15 mouse cellular contexts compared by ENCODE assay signal in the genomic region with DNA sequence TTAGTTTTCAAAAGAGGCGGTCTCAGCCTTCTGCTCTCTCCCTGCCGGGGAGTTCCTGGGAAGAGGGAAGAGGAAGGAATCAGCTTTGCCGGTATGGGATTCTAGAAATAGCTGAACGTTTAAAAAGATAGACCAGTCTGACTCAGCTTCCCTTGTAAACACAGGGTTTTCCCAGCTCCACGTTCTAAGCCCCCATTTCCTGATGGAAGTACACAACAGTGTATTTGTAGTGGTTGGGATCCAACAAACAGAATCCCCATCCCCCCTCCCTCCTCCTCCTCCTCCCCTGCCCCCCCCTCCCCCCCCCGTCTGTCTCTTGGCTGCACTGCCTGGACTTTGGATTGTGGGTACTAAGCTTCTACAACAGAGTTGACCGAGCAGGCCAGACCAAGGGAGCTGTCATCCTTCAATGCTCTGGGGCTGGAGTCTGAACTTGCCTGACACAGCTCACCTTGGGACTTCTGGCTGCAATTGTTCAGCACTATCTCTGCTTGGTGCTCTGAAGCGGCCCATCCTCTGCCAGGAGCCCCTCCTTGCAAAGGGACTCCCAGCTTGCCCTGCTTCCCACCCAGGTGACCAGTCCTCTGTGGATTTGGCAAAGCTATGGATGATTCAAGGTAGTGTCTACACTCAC. TPM values are rescaled to one million over a fixed set of nuclear protein-coding genes. Genes with fewer than 3 reads are reported as not detected.
A peak's percentile ranks its signal among the peaks of the same experiment; 100 is the strongest.
DNase-seq lines count a peak whose midpoint lies in the region; ATAC-seq and TF ChIP-seq lines count a peak whose summit lies in the region.
"Had no signal": no experiment of that assay in that cellular context is flagged by ENCODE, and none has a peak within 500 bp of the region (broad histone marks: within the 10 kb centered on the region; RNA-seq: fewer than 3 reads in every experiment).

No protein-coding gene starts in this region.

- no peaks in the 10 kb centered on the region for H3K36me3 ChIP-seq in liver, embryonic 11.5 days (ENCODE audit: control insufficient read depth, insufficient read depth, low read length)
- H3K36me3 ChIP-seq in liver, embryonic 12.5 days = no peaks in the 10 kb centered on the region
- H3K36me3 ChIP-seq in heart, postnatal 0 days (replicated peaks; ENCODE audit: control insufficient read depth, insufficient read depth, low read length) = no peaks in the 10 kb centered on the region
- no peaks in the 10 kb centered on the region for H3K36me3 ChIP-seq in limb, embryonic 10.5 days

- no peak overlapping the region for H3K4me3 ChIP-seq in liver, embryonic 11.5 days (ENCODE audit: low read depth, low read length)
- H3K4me3 ChIP-seq in liver, embryonic 12.5 days = no peak overlapping the region
- no peak overlapping the region for H3K4me3 ChIP-seq in heart, postnatal 0 days (ENCODE audit: low read depth, low read length)
- H3K4me3 ChIP-seq in limb, embryonic 10.5 days = no peak overlapping the region
- H3K4me3 ChIP-seq: erythroblast, embryonic 14.5 days had no signal

- 28% methylated on average over 8 of the region's 8 CpGs for WGBS in liver, embryonic 11.5 days
- WGBS in liver, embryonic 12.5 days (ENCODE audit: insufficient replicate concordance) = 24% methylated on average over 8 of the region's 8 CpGs
- WGBS in heart, postnatal 0 days = 21% methylated on average over 8 of the region's 8 CpGs
- WGBS in limb, embryonic 10.5 days = 39% methylated on average over 8 of the region's 8 CpGs

- intact Hi-C loops in heart, postnatal 36 days (cut with DNase I) = no loop called here

- no peak overlapping the region for H3K9ac ChIP-seq in liver, embryonic 11.5 days (ENCODE audit: low read depth, low read length)
- H3K9ac ChIP-seq in liver, embryonic 12.5 days = no peak overlapping the region
- H3K9ac ChIP-seq in heart, postnatal 0 days (replicated peaks; ENCODE audit: low read depth, low read length) = no peak overlapping the region
- H3K9ac ChIP-seq: hindbrain, embryonic 14.5 days had no signal

- no peak for TF ChIP-seq CTCF in heart, postnatal 0 days (IDR thresholded peaks at IDR 0.05; ENCODE audit: low read depth)

- no peak for TF ChIP-seq EP300 in heart, postnatal 0 days (IDR thresholded peaks at IDR 0.05; ENCODE audit: low read depth)

- H3K27ac ChIP-seq in liver, embryonic 11.5 days (ENCODE audit: low read depth, low read length) = peak overlapping the region; percentile 16; the same call in 1 of the 2 replicates
- H3K27ac ChIP-seq in liver, embryonic 12.5 days = no peak overlapping the region
- peak overlapping the region; percentile 39; the same call in 1 of the 2 replicates for H3K27ac ChIP-seq in heart, postnatal 0 days (ENCODE audit: low read depth)
- H3K27ac ChIP-seq in limb, embryonic 10.5 days = no peak overlapping the region
- H3K27ac ChIP-seq: hindbrain, embryonic 14.5 days had no signal

- no peaks in the 10 kb centered on the region for H3K9me3 ChIP-seq in liver, embryonic 11.5 days (ENCODE audit: control insufficient read depth, low read length)
- H3K9me3 ChIP-seq in liver, embryonic 12.5 days (replicated peaks) = no peaks in the 10 kb centered on the region
- no peaks in the 10 kb centered on the region for H3K9me3 ChIP-seq in heart, postnatal 0 days (replicated peaks; ENCODE audit: control insufficient read depth, low read length)
- no peaks in the 10 kb centered on the region for H3K9me3 ChIP-seq in limb, embryonic 10.5 days (replicated peaks)

- no peak overlapping the region; the same call in 1 of the 2 replicates for H3K4me2 ChIP-seq in liver, embryonic 11.5 days
- no peak overlapping the region for H3K4me2 ChIP-seq in liver, embryonic 12.5 days
- no peak overlapping the region for H3K4me2 ChIP-seq in heart, postnatal 0 days (ENCODE audit: low read depth, low read length)
- H3K4me2 ChIP-seq: hindbrain, embryonic 14.5 days had no signal

- DNase-seq in heart, adult 11 months = peak; percentile 96
- DNase-seq in heart, postnatal 36 days = no peak
- DNase-seq in liver, embryonic 11.5 days (ENCODE audit: low spot score) = no peak
- no peak for DNase-seq in heart, postnatal 0 days (ENCODE audit: low spot score)
- peak; percentile 76 for DNase-seq in kidney, postnatal 14 days
- DNase-seq in testis, postnatal 14 days (ENCODE audit: low spot score) = no peak
- no peak for DNase-seq in limb, embryonic 10.5 days (ENCODE audit: low spot score)
- DNase-seq: cerebellum, adult 8-10 months; gastrocnemius, postnatal 36 days; thymus, postnatal 36 days had no signal

- no peaks in the 10 kb centered on the region for H3K27me3 ChIP-seq in liver, embryonic 11.5 days (replicated peaks; ENCODE audit: control insufficient read depth, insufficient read depth, low read length)
- H3K27me3 ChIP-seq in liver, embryonic 12.5 days (replicated peaks) = no peaks in the 10 kb centered on the region
- H3K27me3 ChIP-seq in heart, postnatal 0 days (ENCODE audit: control insufficient read depth, insufficient read depth, low read length) = no peaks in the 10 kb centered on the region
- H3K27me3 ChIP-seq in limb, embryonic 10.5 days (ENCODE audit: low read depth, poor library complexity, severe bottlenecking) = peaks cover 5% of the 10 kb centered on the region; the same call in 1 of the 2 replicates

- H3K4me1 ChIP-seq in liver, embryonic 11.5 days (replicated peaks; ENCODE audit: control insufficient read depth, insufficient read depth, low read length) = peaks cover 42% of the 10 kb centered on the region
- H3K4me1 ChIP-seq in liver, embryonic 12.5 days = peaks cover 67% of the 10 kb centered on the region
- H3K4me1 ChIP-seq in heart, postnatal 0 days (ENCODE audit: control insufficient read depth, insufficient read depth) = peaks cover 52% of the 10 kb centered on the region
- peaks cover 38% of the 10 kb centered on the region for H3K4me1 ChIP-seq in limb, embryonic 10.5 days

- no peak for ATAC-seq in liver, embryonic 11.5 days (replicated peaks; ENCODE audit: low FRiP score)
- ATAC-seq in liver, embryonic 12.5 days = no peak
- ATAC-seq in heart, postnatal 0 days (ENCODE audit: insufficient read depth, low read depth) = no peak
- ATAC-seq: midbrain, embryonic 16.5 days had no signal

RNA-seq across cellular contexts. Expression of a gene that starts 22.2 kb away (rescaled TPM):
- total RNA-seq in heart, postnatal 36 days (2021) = 1 to 10 TPM; 3.7 to 3.8 TPM
- 1.2 and 2.0 TPM in 2 replicates for polyA plus RNA-seq in liver, embryonic 11.5 days (2014; fragmentation: Nextera tagmentation; extraction: Ambion mirVana)
- polyA plus RNA-seq in liver, embryonic 12.5 days (2016; fragmentation: Nextera tagmentation; extraction: Ambion mirVana) = 1.3 and 1.7 TPM in 2 replicates
- 0.76 and 2.6 TPM in 2 replicates for total RNA-seq in heart, postnatal 0 days (2014; rRNA removed; ENCODE audit: low replicate concordance)
- polyA plus RNA-seq in heart, postnatal 0 days (2015; fragmentation: Nextera tagmentation; extraction: Ambion mirVana) = 2.0 and 2.2 TPM in 2 replicates
- 0.84 and 0.92 TPM in 2 replicates for polyA plus RNA-seq in limb, embryonic 10.5 days (2016; fragmentation: Nextera tagmentation; extraction: Ambion mirVana)
- polyA plus RNA-seq: erythroblast, embryonic 14.5 days had no signal

RNA-seq across cellular contexts. Expression of a gene that starts 39.7 kb away (rescaled TPM):
- total RNA-seq in heart, postnatal 36 days (2021) = 10 to 100 TPM; 14.3 to 19.1 TPM
- 0.05 TPM in 1 of 2 replicates, not detected in the other for polyA plus RNA-seq in liver, embryonic 11.5 days (2014; fragmentation: Nextera tagmentation; extraction: Ambion mirVana)
- polyA plus RNA-seq in liver, embryonic 12.5 days (2016; fragmentation: Nextera tagmentation; extraction: Ambion mirVana) = 0.06 and 0.07 TPM in 2 replicates
- total RNA-seq in heart, postnatal 0 days (2014; rRNA removed; ENCODE audit: low replicate concordance) = 0.12 and 2.3 TPM in 2 replicates
- 0.68 and 0.95 TPM in 2 replicates for polyA plus RNA-seq in heart, postnatal 0 days (2015; fragmentation: Nextera tagmentation; extraction: Ambion mirVana)
- polyA plus RNA-seq in limb, embryonic 10.5 days (2016; fragmentation: Nextera tagmentation; extraction: Ambion mirVana) = not detected in 2 replicates
- polyA plus RNA-seq: erythroblast, embryonic 14.5 days; stomach, embryonic 14.5 days had no signal

RNA-seq across cellular contexts. Expression of a gene that starts 52.9 kb away (rescaled TPM):
- total RNA-seq in heart, postnatal 36 days (2021) = 10 to 100 TPM; 18.2 to 19.7 TPM
- 24.6 and 28.1 TPM in 2 replicates for polyA plus RNA-seq in liver, embryonic 11.5 days (2014; fragmentation: Nextera tagmentation; extraction: Ambion mirVana)
- polyA plus RNA-seq in liver, embryonic 12.5 days (2016; fragmentation: Nextera tagmentation; extraction: Ambion mirVana) = 342 and 350 TPM in 2 replicates
- 19.9 and 20.4 TPM in 2 replicates for total RNA-seq in heart, postnatal 0 days (2014; rRNA removed; ENCODE audit: low replicate concordance)
- polyA plus RNA-seq in heart, postnatal 0 days (2015; fragmentation: Nextera tagmentation; extraction: Ambion mirVana) = 4.6 and 6.5 TPM in 2 replicates
- 7.6 and 8.0 TPM in 2 replicates for polyA plus RNA-seq in limb, embryonic 10.5 days (2016; fragmentation: Nextera tagmentation; extraction: Ambion mirVana)

Comparison
In these comparisons a context has a peak if more than half of its experiments do, and no peak if none do; other contexts are left out.
1. DNase-seq: peak in heart, adult 11 months (single experiment) and kidney, postnatal 14 days (single experiment); none in heart, postnatal 36 days (0 of 2), liver, embryonic 11.5 days (single experiment), heart, postnatal 0 days (single experiment), testis, postnatal 14 days (single experiment) and limb, embryonic 10.5 days (single experiment).
2. H3K27ac ChIP-seq: peak in liver, embryonic 11.5 days (single experiment) and heart, postnatal 0 days (single experiment); none in liver, embryonic 12.5 days (single experiment) and limb, embryonic 10.5 days (single experiment).
3. RNA of a gene that starts 52.9 kb away (polyA plus RNA-seq): 342 to 350 TPM in liver, embryonic 12.5 days; 24.6 to 28.1 TPM in liver, embryonic 11.5 days, 7.6 to 8.0 TPM in limb, embryonic 10.5 days and 4.6 to 6.5 TPM in heart, postnatal 0 days; every median in the first group is over 10 times any median in the second.